Mouse (Mus musculus) heart, postnatal 0 days (tissue): ENCODE data around the gene Ankrd13b. TPM values are rescaled to one million over a fixed set of nuclear protein-coding genes. Genes with fewer than 3 reads are reported as not detected.

Source experiments
- ATAC-seq: fragments of 200-750 bp; cut with Nextera tagmentation; 2 replicates; pipeline ENCODE4 v1.8.0; 2017; ENCODE audit warnings: low read depth, moderate number of reproducible peaks, moderate library complexity; ENCODE audit not compliant: insufficient read depth
- DNase-seq: peaks from one replicate; pipeline ENCODE4 v3.0.0-alpha.2; 2016; ENCODE audit warnings: low spot score
- H3K27ac ChIP-seq: fragments of 300-500 bp; sonication (generic); 2 replicates; pipeline ENCODE4 v1.5.1; 2014; ENCODE audit warnings: low read depth, mild to moderate bottlenecking
- H3K27me3 ChIP-seq: fragments of 300-500 bp; sonication (generic); 2 replicates; pipeline ENCODE4 v1.6.1; 2014; ENCODE audit warnings: low read length, mixed read lengths; ENCODE audit not compliant: control insufficient read depth, insufficient read depth
- H3K36me3 ChIP-seq: fragments of 300-500 bp; sonication (generic); replicated peaks from 2 replicates; pipeline ENCODE4 v1.6.1; 2014; ENCODE audit warnings: low read length, mixed read lengths; ENCODE audit not compliant: control insufficient read depth, insufficient read depth
- H3K4me1 ChIP-seq: fragments of 300-500 bp; sonication (generic); 2 replicates; pipeline ENCODE4 v1.6.1; 2014; ENCODE audit warnings: antibody characterized with exemption; ENCODE audit not compliant: control insufficient read depth, insufficient read depth
- H3K4me2 ChIP-seq: fragments of 300-500 bp; sonication (generic); 2 replicates; pipeline ENCODE4 v1.6.1; 2014; ENCODE audit warnings: low read depth, mild to moderate bottlenecking, low read length, moderate library complexity
- H3K4me3 ChIP-seq: fragments of 300-500 bp; sonication (generic); 2 replicates; pipeline ENCODE4 v1.5.1; 2014; ENCODE audit warnings: low read depth, low read length
- H3K9ac ChIP-seq: fragments of 300-500 bp; sonication (generic); replicated peaks from 2 replicates; pipeline ENCODE4 v1.6.1; 2014; ENCODE audit warnings: low read depth, low read length, mixed read lengths
- H3K9me3 ChIP-seq: fragments of 300-500 bp; sonication (generic); replicated peaks from 2 replicates; pipeline ENCODE4 v1.6.1; 2016; ENCODE audit warnings: low read length; ENCODE audit not compliant: control insufficient read depth
- CTCF ChIP-seq: IDR thresholded peaks from 2 replicates; pipeline ENCODE4 v1.5.1; 2016; ENCODE audit warnings: antibody characterized with exemption, control low read depth, low read depth
- EP300 ChIP-seq: IDR thresholded peaks from 2 replicates; pipeline ENCODE4 v1.6.1; 2016; ENCODE audit warnings: antibody characterized with exemption, low read depth
- WGBS: fragments of 180-500 bp; shearing (Covaris S2); extraction: QIAGEN DNeasy Blood & Tissue Kit; methylation state at CpG from one replicate; pipeline ENCODE4 v1.1.7; 2014; 5-methylcytosine and 5-hydroxymethylcytosine counted together
- polyA plus RNA-seq: library from polyadenylated mRNA; unstranded; fragments of >200 nt; fragmentation: Nextera tagmentation; extraction: Ambion mirVana; gene quantifications from 2 replicates; pipeline ENCODE4 v1.2.1, GENCODE M21; 2015
- total RNA-seq: library from RNA; depleted of rRNA; stranded (reverse); fragments of >200 nt; gene quantifications from 2 replicates; pipeline ENCODE4 v1.2.3, GENCODE M21; 2014; ENCODE audit warnings: low replicate concordance

The Ankrd13b gene
- total and polyA plus RNA-seq, 2 experiments from 2014 or later = 2.6 to 6.4 TPM

DNA sequence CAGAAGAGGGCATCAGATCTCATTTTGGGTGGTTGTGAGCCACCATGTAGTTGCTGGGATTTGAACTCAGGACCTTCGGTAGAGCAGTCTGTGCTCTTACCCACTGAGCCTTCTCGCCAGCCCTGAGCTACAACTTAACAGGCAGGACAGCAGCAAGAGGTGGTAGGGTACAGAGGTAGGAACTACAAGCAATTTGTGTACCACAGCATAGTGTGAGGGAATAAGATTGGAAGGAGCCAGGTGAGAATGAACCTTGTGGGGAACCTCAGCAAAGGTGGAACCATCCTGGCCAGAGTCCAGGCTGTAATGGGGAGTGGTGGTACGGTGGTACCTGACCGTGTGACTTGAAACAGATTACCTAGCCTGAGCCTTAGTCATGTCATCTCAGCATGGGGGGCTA lies 12.5 kb upstream of the Ankrd13b start:
- peaks cover 71% of the 10 kb centered on the region for H3K36me3 ChIP-seq
- TF ChIP-seq CTCF = no peak
- no peak for ATAC-seq

DNA sequence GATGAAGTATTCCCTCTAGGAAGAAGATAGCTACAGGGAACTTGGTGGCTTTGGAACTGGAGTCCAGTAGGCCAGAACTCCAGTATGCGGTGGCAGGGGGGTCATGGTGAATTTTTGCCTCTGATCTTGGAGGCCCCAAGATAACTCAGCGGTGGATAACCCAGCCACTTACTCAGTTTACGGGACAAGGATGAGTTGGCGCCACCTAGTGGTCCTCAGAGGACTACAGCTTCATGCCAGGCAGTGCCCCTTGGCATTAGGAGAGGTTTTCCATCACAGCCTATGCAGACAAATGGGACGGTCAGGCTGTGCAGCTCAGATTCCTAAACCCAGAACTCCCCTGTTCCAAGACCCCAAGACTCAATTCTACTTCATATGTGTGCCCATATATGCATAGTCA lies 11.9 kb upstream of the Ankrd13b start:
- 19% methylated on average over 5 of the region's 5 CpGs for WGBS
- Histone ChIP-seq H3K4me1 (peaks cover 21% of the 10 kb centered on the region), H3K27me3 (no peaks in the 10 kb centered on the region), H3K9me3 (no peaks in the 10 kb centered on the region), H3K36me3 (peaks cover 65% of the 10 kb centered on the region), H3K9ac (no peak overlapping the region), H3K27ac (no peak overlapping the region), H3K4me3 (no peak overlapping the region), H3K4me2 (no peak overlapping the region)
- peak; percentile 63 for DNase-seq
- TF ChIP-seq EP300 (no peak), CTCF (peak; percentile 86)
- ATAC-seq = peak; percentile 20; the same call in 1 of the 2 replicates

More for the DNA sequence above, 12.5 kb upstream of the Ankrd13b start:
- 88% methylated on average over 4 of the region's 4 CpGs for WGBS
- Histone ChIP-seq H3K27ac (no peak overlapping the region), H3K4me1 (peaks cover 20% of the 10 kb centered on the region), H3K27me3 (no peaks in the 10 kb centered on the region), H3K9me3 (no peaks in the 10 kb centered on the region), H3K4me2 (no peak overlapping the region), H3K4me3 (no peak overlapping the region), H3K9ac (no peak overlapping the region)
- no peak for DNase-seq

DNA sequence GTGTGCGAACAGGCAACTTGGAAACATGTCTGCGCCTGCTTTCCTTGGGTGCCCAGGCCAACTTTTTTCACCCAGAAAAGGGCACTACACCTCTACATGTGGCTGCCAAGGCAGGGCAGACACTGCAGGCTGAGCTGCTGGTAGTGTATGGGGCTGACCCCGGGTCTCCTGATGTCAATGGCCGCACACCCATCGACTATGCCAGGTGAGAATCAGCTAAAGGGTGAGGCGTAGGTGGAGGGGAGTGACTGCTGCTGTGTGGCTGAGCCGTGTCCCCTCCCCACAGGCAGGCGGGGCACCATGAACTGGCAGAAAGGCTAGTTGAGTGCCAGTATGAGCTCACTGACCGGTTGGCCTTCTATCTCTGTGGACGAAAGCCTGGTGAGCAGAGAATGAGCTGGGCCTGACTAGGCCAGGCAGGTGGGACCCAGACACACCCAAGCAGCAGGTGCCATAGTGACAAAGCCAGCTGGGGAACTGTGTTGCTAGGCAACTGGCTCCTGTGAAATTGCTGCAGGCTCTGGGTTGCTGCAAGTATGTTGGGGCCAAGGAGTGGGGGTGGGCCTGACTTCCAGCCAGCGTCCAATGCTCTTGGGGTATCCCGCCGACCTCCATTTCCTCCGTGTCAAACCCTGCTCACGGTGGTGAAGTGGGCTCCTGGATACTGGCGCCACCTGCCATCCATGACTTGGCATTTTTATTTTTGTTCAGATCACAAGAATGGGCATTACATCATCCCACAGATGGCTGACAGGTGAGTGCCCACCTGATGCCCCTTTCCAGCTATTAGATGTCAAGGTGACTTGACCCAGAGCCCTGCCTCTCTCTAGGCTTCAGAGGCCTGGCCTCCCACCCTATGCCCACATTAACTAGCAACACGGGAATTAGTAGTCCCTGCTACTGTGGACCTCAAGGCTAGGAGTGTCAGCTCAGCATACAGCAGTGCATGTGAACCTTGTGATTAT lies 11.2 kb upstream of the Ankrd13b start:
- H3K36me3 ChIP-seq = peaks cover 58% of the 10 kb centered on the region
- H3K4me3 ChIP-seq = no peak overlapping the region
- TF ChIP-seq CTCF (0 out of 2 replicates have a peak, but pooled peaks have one; percentile 3), EP300 (no peak)
- no peak overlapping the region for H3K27ac ChIP-seq
- DNase-seq = no peak
- H3K27me3 ChIP-seq = no peaks in the 10 kb centered on the region
- no peaks in the 10 kb centered on the region for H3K9me3 ChIP-seq
- peaks cover 21% of the 10 kb centered on the region for H3K4me1 ChIP-seq
- WGBS = 78% methylated on average over 17 of the region's 17 CpGs
- H3K9ac ChIP-seq = no peak overlapping the region; the same call in 1 of the 2 replicates
- ATAC-seq = no peak
- no peak overlapping the region for H3K4me2 ChIP-seq

DNA sequence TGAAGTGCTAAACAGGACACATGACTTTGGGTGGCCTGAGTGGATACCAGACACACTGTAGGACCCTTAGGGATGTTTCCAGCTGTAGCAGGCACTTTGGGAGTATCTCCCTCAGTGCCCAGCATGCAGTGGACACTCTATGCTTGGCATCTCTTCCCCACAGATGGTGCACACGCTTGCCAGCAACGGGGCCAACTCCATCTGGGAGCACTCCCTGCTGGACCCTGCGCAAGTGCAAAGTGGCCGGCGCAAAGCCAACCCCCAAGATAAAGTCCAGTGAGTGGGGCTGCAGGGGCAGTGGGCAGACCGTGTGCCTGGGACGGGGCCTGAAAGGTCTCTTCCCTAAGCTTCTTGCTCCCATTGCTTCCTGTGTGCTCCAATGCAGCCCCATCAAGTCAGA lies 9.9 kb upstream of the Ankrd13b start:
- 67% methylated on average over 7 of the region's 7 CpGs for WGBS
- peaks cover 25% of the 10 kb centered on the region for H3K4me1 ChIP-seq
- no peak overlapping the region for H3K4me3 ChIP-seq
- ATAC-seq (no peak), DNase-seq (no peak)
- no peak overlapping the region for H3K4me2 ChIP-seq
- H3K36me3 ChIP-seq = peaks cover 45% of the 10 kb centered on the region
- no peaks in the 10 kb centered on the region for H3K9me3 ChIP-seq
- no peak for TF ChIP-seq CTCF
- H3K27ac ChIP-seq = no peak overlapping the region
- no peaks in the 10 kb centered on the region for H3K27me3 ChIP-seq
- no peak overlapping the region for H3K9ac ChIP-seq

DNA sequence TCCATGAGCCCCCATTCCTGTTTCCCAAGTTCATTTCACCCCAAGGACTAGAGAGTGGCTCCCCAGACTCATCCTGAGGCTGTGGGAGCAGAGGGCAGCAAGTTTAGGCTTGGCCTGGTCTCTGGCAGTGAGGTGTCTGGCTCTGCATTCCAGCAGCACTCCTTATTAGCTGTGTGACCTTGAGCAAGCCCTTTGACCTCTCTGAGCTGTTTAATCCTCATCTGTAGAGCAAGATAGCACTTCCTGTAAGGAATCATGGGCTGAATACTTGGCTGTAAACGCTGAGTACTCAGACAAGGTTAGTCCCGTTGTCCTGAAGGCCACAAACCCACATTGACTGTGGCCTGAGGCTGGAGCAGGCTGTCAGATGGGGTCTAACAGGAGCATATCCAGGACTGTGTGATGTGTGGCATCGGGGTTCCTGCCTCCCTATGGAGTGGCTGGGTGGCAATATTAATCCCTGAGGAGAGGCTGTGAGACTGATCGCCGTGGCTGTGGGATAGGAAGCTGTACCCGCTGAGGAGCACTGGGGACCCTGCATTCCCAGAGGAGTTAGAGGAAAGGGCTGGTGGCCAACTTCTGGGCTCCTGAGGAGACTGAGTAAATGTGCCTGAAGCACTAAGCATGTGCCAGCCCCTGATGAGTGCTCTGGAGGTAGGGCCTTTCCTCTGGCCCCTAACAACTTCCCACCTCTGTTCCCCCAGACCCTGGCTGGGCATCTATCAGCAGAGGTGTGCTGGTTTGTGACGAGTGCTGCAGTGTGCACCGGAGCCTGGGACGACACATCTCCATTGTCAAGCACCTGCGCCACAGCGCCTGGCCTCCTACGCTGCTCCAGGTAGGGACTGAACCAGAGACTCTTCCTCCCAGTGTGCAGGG lies 9.0 kb upstream of the Ankrd13b start:
- no peak for TF ChIP-seq CTCF
- TF ChIP-seq EP300 = no peak
- Histone ChIP-seq H3K27ac (peak overlapping the region; percentile 94), H3K4me1 (peaks cover 25% of the 10 kb centered on the region), H3K27me3 (no peaks in the 10 kb centered on the region), H3K9me3 (no peaks in the 10 kb centered on the region), H3K9ac (no peak overlapping the region), H3K4me2 (peak overlapping the region; percentile 20; the same call in 1 of the 2 replicates), H3K4me3 (no peak overlapping the region), H3K36me3 (peaks cover 36% of the 10 kb centered on the region)
- ATAC-seq = no peak
- WGBS = 60% methylated on average over 12 of the region's 12 CpGs
- no peak for DNase-seq
